Mouse (Mus musculus): Measurements from ENCODE around the gene Anapc7. TPM values are rescaled to one million over a fixed set of nuclear protein-coding genes. Genes with fewer than 3 reads are reported as not detected.
"Not testable (repeated sequence)": the region's sequence is repeated elsewhere in the genome, so short reads cannot be mapped to it uniquely, and the experiment has no call there.

Gene Anapc7
- polyA plus RNA-seq, 2 experiments from 2014 or later: 13.4 to 23.7 TPM

- ATAC-seq: no peak
These were observed 30.7 kb downstream of the Anapc7 start for GRCm38 (mm10) chr5:122452194-122452593.

GRCm38 (mm10) chr5:122453188-122453587, 31.7 kb downstream of the Anapc7 start:
- no peak for ATAC-seq

DNA sequence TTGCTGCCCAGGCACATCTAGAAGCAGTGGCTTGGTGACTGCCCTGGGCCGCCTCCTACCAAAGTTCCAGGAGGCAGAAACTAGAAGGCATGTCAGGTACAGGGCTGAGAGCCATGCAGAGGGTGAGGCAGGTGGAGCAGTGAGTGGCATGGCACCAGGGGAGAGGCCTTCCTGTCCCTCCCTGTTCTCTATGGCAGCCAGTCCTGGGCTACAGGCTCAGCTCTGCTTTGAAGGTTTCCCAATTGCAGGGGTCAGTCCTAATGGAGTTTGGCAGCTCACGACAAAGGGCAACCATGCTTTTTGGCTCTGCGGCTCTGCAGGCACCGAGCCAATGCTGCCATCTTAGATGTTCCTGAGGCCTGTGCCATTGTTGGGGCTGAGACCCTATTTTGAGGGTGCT, 32.9 kb downstream of the Anapc7 start:
- no peak for ATAC-seq

DNA sequence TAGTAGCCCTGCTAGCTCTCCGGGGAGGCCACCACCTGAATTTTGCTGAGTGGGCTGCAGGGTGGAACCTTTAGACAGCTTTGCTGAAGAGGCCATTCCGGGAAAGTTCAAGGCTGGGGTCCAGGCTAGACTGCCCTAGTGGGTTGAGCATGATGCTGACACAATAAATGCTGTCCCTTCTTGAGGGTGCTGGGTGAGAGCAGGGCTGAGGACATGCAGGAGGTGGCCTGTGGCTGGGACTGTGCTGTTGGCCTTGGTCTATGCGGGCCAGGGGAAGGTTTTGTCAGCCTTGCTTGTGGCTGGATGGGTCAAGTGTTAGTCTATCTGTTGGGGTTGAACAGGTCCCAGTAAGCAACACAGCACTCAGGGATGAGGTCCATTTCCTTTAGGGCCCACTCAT, 33.4 kb downstream of the Anapc7 start:
- no peak for ATAC-seq

DNA sequence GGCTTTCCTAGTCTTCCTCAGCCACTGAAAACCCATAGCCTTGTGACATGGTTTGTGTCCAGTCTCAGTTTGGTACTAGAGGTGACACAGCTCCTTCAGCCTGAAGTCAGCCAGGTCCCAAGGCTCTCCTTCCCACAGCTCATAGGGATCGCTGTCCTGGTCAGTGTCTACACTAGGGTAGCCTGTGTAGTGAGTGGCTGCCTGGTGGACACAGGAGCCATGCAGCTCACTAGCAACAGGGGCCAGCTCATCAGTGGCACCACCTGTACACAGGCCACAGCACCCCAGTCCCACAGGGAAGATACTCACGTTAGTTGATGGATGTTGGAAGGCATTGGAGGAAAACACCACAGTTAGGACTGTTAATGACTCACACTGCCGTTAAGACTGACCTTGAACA, 34.1 kb downstream of the Anapc7 start:
- ATAC-seq: no peak

DNA sequence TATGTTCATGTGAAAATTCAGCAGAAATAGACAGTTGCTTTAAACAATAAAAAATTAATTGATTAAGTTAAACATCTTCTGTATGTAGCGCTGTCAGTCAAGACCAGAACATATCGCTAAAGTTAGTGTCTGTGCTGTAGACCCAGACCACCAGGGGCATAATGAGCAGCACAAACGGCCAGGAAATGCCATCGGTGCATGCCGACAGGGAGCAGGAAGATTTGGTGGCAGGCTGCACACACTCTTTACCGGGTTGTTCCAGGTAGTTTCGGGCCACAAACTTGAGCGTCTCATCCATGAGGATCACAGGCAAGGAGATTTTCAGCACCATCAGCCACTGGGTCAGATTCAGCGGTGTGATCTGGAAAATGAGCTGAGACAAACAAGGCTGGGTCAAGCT, 35.6 kb downstream of the Anapc7 start:
- ATAC-seq: not testable (repeated sequence)

GRCm38 (mm10) chr5:122458066-122458465, 36.6 kb downstream of the Anapc7 start:
- ATAC-seq: no peak

GRCm38 (mm10) chr5:122459335-122459734, 37.8 kb downstream of the Anapc7 start:
- no peak for ATAC-seq

- ATAC-seq: no peak
These were observed 39.2 kb downstream of the Anapc7 start for GRCm38 (mm10) chr5:122460656-122461055.

- ATAC-seq: no peak
These were observed 39.9 kb downstream of the Anapc7 start for GRCm38 (mm10) chr5:122461431-122461830.

GRCm38 (mm10) chr5:122471658-122472057, 50.2 kb downstream of the Anapc7 start:
- no peak for ATAC-seq

- ATAC-seq: no peak
These were observed 53.3 kb downstream of the Anapc7 start for GRCm38 (mm10) chr5:122474643-122475363.

DNA sequence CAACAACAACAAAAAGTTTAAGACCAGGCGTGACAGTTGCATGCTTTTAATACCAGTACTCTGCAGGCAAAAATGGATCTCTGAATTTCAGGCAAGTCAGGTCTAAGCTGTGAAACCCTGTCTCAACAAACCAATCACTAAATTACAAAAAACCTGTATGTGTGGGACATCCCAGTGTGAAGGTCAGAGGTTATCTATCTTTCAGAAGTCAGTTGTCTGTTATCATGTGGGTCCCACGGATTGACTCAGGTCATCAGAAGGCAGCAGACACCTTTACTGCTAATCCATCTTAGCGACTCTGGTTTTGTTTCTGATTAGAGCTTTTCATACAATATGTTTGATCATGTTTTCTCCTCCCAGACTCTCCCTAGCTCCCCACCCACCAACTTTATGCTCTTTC, 54.6 kb downstream of the Anapc7 start:
- ATAC-seq: no peak

- no peak for ATAC-seq
These were observed 56.0 kb downstream of the Anapc7 start for GRCm38 (mm10) chr5:122477492-122477891.

DNA sequence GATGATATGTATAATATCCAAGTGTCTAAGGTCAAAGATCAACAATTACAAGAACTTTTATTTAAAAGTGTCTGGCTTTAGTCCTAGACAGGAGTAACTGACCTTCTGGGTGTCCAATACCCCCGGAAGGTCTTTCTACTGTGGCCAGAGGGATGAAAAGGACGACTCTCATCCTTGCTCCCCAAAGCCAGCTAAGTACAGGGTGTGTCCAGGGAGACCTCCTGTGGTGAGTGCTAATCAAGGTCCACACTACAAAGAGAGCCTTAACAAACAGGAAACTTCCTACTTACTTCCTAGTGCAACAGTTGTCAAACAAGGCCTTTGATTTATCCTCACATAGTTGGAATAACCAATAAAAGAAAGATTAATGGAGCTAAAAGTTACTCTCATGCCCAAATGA, 57.6 kb downstream of the Anapc7 start:
- ATAC-seq: no peak

- no peak for ATAC-seq
These were observed 60.4 kb downstream of the Anapc7 start for GRCm38 (mm10) chr5:122481844-122482243.

GRCm38 (mm10) chr5:122482733-122483391, 61.4 kb downstream of the Anapc7 start:
- no peak for ATAC-seq

DNA sequence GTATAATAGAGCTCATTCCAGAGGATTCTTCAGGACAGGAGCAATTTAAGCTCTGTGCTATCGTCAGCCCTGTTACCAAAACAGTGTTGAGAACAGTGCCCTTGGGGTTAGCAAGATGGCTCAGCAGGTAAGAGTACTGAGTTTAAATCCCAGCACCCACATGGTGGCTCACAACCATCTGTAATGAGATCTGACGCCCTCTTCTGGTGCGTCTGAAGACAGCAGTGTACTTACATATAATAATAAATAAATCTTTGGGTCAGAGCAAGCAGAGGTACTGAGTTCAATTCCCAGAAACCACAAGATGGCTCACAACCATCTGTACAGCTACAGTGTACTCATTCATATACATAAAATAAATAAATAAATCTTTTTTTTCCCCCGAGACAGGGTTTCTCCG, 64.8 kb downstream of the Anapc7 start:
- not testable (repeated sequence) for ATAC-seq

DNA sequence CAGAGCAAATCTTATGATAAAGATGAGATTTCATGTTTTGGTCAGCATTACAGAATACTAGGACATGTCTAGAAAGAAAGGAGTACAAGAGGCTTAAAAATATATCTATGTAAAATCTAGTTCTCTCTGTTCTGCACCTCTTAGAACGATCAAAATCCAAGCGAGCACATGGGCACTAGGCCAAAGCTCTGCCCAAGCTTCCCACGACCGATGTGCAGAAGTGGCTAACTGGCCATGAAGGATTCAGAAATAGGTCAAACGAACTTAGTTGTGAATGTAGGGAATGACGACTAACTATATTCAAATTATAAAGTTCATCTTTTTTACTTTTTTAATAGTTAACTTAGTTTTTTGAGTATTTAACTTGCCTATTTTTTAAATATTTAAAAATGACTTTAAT, 66.3 kb downstream of the Anapc7 start:
- ATAC-seq: no peak

GRCm38 (mm10) chr5:122490148-122490547, 68.7 kb downstream of the Anapc7 start:
- ATAC-seq: no peak

DNA sequence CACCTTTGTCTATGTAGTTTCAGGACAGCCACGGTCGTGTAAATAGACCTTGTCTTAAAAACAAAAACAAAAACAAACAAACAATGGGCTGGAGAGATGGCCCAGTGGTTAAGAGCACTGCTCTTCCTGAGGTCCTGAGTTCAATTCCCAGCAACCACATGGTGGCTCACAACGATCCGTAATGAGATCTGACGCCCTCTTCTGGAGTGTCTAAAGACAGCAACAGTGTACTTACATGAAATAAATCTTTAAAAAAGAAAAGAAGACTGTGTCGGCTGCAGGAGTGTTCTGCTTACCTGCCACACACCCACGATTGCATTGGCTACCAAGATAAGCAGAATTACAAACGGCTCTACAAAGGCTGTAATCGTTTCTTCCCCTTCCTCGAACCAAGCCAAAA, 69.9 kb downstream of the Anapc7 start:
- ATAC-seq: no peak

GRCm38 (mm10) chr5:122493035-122493434, 71.5 kb downstream of the Anapc7 start:
- no peak for ATAC-seq

DNA sequence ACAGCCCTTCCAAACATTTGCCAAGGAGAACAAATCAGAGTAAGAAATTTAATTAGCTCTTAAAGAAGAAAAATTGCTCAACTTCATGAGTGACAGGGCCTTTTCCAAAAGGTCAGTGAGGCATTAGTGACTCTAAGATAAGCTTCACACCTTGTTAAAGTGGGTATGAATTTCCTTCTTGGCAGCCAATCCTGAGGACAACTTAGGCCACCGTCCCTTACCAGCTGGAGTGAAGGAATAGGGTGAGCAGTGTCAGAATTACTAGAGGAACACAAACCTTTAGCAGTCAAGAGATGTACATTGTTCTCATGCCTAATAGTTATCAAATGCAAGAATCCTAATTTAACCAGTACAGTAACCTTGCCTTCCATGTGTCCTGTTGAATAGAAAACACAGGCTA, 73.0 kb downstream of the Anapc7 start:
- no peak for ATAC-seq

Measured in activated CD4-positive, CD25-positive, alpha-beta regulatory T cell, adult 4 months (primary cell).